Mouse (Mus musculus): ENCODE measurements at regions not wholly inside any gene's neighbourhood (a gene's known extent, or its start where the extent isn't known, plus 50 kb on each side); places are given as distances from the start of the nearest gene placed in this dataset.

DNA sequence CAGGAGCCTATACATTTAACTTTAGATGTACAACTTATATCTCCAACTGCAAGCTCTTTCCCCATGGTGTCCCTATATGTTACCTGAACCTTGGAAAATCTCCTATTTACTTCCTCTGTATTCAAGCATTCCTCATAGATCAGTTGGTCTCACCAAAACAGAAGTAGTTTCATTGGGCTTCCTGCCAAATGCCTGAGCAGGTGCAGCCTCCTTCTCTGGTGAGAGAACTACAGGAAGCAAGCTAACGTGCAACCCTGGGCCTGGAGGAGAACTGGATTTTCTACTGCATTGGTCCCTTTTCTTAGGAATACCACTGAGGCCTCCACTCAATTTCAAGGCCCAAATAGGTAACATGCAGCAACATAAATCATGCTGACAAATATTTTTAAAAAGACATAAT, 400.6 kb upstream of the Actbl2 start:
- no peak overlapping the region for H3K4me3 ChIP-seq (ENCODE audit: insufficient read depth, low read length)
- no peak overlapping the region for H3K27ac ChIP-seq (ENCODE audit: insufficient read depth, low read depth, low read length)
- TF ChIP-seq CTCF (IDR thresholded peaks at IDR 0.05; ENCODE audit: low read depth, low read length), result no peak
- no peak for TF ChIP-seq POLR2A (IDR thresholded peaks at IDR 0.05; ENCODE audit: borderline replicate concordance, low read depth, low read length)
- peaks cover 4% of the 10 kb centered on the region for H3K4me1 ChIP-seq (ENCODE audit: control insufficient read depth, insufficient read depth, low read length)

DNA sequence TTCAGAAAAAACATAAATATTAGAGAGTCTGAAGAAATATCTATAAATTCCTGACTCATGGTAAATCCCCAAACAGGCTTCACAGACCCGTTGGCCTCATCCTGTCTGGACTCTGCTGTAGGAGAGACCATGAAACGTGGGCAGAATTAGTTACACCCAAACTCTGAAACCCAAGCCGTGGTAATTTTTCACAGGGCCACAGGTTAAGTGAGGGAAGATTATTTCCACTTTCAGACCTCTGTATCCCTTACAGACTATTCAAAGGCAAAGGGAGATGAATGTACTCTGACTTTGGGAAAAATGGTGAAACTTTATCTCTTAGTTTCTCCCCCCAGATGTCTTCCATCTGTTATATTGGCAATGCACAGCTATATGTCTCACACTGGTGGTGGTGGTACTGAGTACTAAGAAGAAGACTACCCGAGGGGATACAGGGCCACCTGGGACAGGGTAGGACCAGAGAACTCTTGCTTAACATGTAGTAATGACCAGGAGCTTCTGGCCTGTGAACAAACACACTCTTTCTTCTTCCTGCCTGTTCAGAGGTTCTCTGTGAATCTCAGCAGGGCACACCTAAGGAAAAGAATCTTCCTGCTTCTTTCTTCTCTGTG, 388.8 kb upstream of the Actbl2 start:
- TF ChIP-seq POLR2A (IDR thresholded peaks at IDR 0.05; ENCODE audit: borderline replicate concordance, low read depth, low read length) (no peak), CTCF (IDR thresholded peaks at IDR 0.05; ENCODE audit: low read depth, low read length) (no peak)
- Histone ChIP-seq H3K27ac (ENCODE audit: insufficient read depth, low read depth, low read length) (no peak overlapping the region), H3K4me3 (ENCODE audit: insufficient read depth, low read length) (no peak overlapping the region), H3K4me1 (ENCODE audit: control insufficient read depth, insufficient read depth, low read length) (0 out of 2 replicates have a peak, but pooled peaks cover 2% of the 10 kb centered on the region)

DNA sequence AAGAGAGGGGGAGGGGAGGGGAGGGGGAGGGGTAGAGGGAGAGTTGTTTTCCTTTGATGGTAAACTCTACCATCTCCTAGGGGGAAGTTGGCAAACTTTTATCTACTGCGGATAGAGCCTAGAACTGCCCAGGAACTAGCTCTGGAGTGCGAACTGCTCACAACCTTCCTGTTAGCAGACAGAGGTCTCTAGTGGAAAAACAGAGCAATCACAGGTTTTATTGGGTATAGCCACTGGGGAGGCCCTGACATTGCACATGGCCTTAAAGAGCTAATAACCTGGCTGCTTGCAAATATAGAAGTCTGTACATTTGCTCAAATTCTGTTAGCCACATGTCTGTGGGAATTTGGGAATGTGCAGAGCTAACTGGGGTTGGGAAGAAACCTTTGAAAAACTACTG, 388.1 kb upstream of the Actbl2 start:
- no peak overlapping the region for H3K27ac ChIP-seq (ENCODE audit: insufficient read depth, low read depth, low read length)
- no peak overlapping the region for H3K4me3 ChIP-seq (ENCODE audit: insufficient read depth, low read length)
- TF ChIP-seq POLR2A (IDR thresholded peaks at IDR 0.05; ENCODE audit: borderline replicate concordance, low read depth, low read length), result no peak
- no peak for TF ChIP-seq CTCF (IDR thresholded peaks at IDR 0.05; ENCODE audit: low read depth, low read length)
- 0 out of 2 replicates have a peak, but pooled peaks cover 2% of the 10 kb centered on the region for H3K4me1 ChIP-seq (ENCODE audit: control insufficient read depth, insufficient read depth, low read length)

DNA sequence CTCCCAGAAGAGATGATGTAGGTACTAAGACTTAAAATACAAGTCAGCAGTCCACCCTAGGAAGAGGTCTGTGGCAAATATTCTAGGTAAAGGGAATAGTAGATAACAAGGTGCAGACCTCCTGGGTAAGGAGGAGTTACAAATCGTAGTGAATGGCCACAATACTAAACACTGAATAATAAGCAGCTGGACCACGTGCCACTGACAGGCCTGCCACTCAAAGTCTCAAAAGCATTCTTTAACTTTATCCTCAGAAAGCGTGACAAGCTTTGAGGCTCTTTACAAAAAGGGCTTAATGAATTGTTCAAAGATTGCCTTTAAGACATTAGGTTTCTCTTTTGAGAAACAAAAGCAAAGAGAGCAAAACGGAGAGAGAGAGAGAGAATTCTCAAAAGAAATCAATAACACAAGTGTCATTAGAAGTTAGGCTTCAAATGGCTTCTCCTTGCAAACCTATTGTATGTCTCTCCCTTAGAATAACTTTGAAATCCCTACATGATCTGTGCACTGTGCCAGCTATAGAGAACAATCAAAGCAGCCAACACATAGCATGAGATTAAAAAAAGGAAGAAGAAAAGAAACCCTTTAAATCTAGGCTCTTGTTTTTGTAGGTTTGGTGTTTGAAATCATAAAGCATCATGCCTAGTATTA, 383.6 kb upstream of the Actbl2 start:
- Histone ChIP-seq H3K4me3 (ENCODE audit: insufficient read depth, low read length) (no peak overlapping the region), H3K4me1 (ENCODE audit: control insufficient read depth, insufficient read depth, low read length) (0 out of 2 replicates have a peak, but pooled peaks cover 2% of the 10 kb centered on the region)
- TF ChIP-seq POLR2A (IDR thresholded peaks at IDR 0.05; ENCODE audit: borderline replicate concordance, low read depth, low read length), result no peak
- TF ChIP-seq CTCF (IDR thresholded peaks at IDR 0.05; ENCODE audit: low read depth, low read length), result no peak

DNA sequence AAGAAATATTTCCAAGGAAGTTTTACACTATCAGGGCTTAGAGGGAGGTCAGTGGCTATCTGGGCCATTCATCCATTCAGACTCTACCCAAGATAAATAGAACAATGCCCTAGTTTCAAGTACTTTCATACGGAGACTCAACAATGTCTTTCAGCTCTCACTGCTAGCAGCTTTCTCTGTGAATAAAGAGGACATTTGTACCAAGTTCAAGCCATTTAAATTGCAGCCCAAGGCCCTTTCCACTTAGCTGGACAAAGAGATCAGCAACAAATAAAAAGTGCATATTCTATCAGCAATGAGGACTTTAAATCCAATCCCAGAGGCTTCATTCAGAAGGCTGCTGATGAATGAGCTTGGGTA, 383.1 kb upstream of the Actbl2 start:
- Histone ChIP-seq H3K4me3 (ENCODE audit: insufficient read depth, low read length) (no peak overlapping the region), H3K4me1 (ENCODE audit: control insufficient read depth, insufficient read depth, low read length) (0 out of 2 replicates have a peak, but pooled peaks cover 2% of the 10 kb centered on the region), H3K27ac (ENCODE audit: insufficient read depth, low read depth, low read length) (no peak overlapping the region)

More for the DNA sequence above, 383.6 kb upstream of the Actbl2 start:
- H3K27ac ChIP-seq (ENCODE audit: insufficient read depth, low read depth, low read length), result no peak overlapping the region

DNA sequence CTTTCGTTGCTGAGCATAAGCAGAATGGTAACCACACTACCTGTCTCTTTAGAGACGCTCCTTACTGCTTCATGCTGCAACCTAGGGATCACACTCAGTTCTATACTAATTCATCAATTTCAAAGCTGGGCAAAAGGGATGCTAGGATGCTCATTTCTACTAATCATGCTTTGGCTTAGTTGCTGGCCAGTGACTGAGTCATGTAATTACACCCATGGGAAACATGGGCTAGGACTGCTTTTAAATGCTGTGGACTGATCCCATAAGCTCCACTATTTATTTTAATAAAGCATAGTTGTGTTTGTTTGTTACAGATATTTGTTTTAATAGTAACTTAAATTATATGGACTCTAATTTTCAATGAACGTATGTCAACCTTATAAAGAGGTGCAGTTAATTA, 373.2 kb upstream of the Actbl2 start:
- Histone ChIP-seq H3K27ac (ENCODE audit: insufficient read depth, low read depth, low read length) (no peak overlapping the region), H3K4me3 (ENCODE audit: insufficient read depth, low read length) (no peak overlapping the region), H3K4me1 (ENCODE audit: control insufficient read depth, insufficient read depth, low read length) (0 out of 2 replicates have a peak, but pooled peaks cover 4% of the 10 kb centered on the region)
- TF ChIP-seq POLR2A (IDR thresholded peaks at IDR 0.05; ENCODE audit: borderline replicate concordance, low read depth, low read length) (no peak), CTCF (IDR thresholded peaks at IDR 0.05; ENCODE audit: low read depth, low read length) (no peak)

More for the DNA sequence above, 383.1 kb upstream of the Actbl2 start:
- TF ChIP-seq POLR2A (IDR thresholded peaks at IDR 0.05; ENCODE audit: borderline replicate concordance, low read depth, low read length) (no peak), CTCF (IDR thresholded peaks at IDR 0.05; ENCODE audit: low read depth, low read length) (no peak)

DNA sequence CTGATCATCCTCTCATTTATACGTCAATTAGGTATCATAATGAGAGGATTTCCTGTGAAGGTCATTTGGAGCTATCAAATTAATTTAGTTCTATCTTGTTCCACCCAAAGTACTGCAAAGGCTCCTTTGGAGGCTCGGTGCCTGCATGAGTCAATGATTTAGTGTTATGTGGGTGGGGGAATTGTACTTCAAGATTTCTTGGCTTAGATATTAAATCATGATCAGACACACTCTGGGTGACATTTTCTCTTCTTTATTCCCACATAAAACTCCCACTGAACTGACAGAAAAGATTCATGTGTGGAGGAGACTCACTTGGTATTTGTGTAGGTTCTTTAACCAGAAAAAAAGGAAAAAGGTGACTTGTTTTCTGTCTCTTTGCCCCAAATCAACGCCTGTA, 372.6 kb upstream of the Actbl2 start:
- Histone ChIP-seq H3K27ac (ENCODE audit: insufficient read depth, low read depth, low read length) (no peak overlapping the region), H3K4me3 (ENCODE audit: insufficient read depth, low read length) (no peak overlapping the region), H3K4me1 (ENCODE audit: control insufficient read depth, insufficient read depth, low read length) (0 out of 2 replicates have a peak, but pooled peaks cover 4% of the 10 kb centered on the region)
- no peak for TF ChIP-seq POLR2A (IDR thresholded peaks at IDR 0.05; ENCODE audit: borderline replicate concordance, low read depth, low read length)
- TF ChIP-seq CTCF (IDR thresholded peaks at IDR 0.05; ENCODE audit: low read depth, low read length), result no peak

DNA sequence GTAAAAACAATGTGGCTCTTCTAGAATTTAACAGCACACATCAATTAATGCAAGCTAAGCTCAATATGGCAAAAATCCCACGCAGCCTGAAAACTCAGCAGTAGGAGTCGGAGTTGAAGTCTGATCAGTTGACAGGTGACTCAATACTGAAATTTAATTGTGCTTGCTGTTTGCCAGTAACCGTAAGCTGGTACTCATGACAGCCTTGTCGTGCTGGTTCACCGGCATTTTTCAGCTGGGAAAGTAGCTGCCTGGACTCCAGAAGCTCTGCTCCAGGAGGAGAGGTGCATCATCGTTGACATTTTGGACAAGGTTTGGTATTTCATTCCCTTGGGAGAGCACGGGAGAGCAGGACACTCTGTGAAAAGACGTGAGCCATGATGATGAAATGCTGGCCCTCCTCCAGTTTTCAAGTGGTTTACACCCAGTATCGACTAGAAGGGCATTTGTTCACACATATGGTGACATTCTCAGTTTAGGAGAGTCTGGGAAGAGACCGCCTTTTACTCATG, 372.1 kb upstream of the Actbl2 start:
- Histone ChIP-seq H3K4me3 (ENCODE audit: insufficient read depth, low read length) (no peak overlapping the region), H3K27ac (ENCODE audit: insufficient read depth, low read depth, low read length) (no peak overlapping the region), H3K4me1 (ENCODE audit: control insufficient read depth, insufficient read depth, low read length) (0 out of 2 replicates have a peak, but pooled peaks cover 4% of the 10 kb centered on the region)
- TF ChIP-seq CTCF (IDR thresholded peaks at IDR 0.05; ENCODE audit: low read depth, low read length) (no peak), POLR2A (IDR thresholded peaks at IDR 0.05; ENCODE audit: borderline replicate concordance, low read depth, low read length) (no peak)

DNA sequence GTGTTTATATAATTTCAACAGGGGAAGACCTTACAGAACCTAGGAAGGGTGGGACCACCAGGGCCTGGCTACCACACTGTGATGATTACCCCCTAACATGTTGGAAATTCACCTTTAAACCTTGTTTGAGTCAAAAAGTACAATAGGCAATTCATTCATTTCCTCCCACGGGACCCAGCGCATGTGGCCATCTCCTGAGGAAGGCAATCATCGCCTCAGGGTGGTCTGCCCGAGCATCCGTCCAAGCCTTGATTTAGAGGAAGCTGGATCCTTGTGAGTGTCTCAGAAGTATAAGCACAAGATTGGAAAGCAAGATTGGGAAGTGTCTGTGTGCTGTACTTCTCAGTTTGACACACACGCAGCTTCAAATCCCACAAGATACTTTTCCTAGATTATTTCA, 360.9 kb upstream of the Actbl2 start:
- no peak overlapping the region for H3K27ac ChIP-seq (ENCODE audit: insufficient read depth, low read depth, low read length)
- no peak overlapping the region for H3K4me3 ChIP-seq (ENCODE audit: insufficient read depth, low read length)
- H3K4me1 ChIP-seq (ENCODE audit: control insufficient read depth, insufficient read depth, low read length), result peaks cover 28% of the 10 kb centered on the region
- no peak for TF ChIP-seq POLR2A (IDR thresholded peaks at IDR 0.05; ENCODE audit: borderline replicate concordance, low read depth, low read length)
- no peak for TF ChIP-seq CTCF (IDR thresholded peaks at IDR 0.05; ENCODE audit: low read depth, low read length)

DNA sequence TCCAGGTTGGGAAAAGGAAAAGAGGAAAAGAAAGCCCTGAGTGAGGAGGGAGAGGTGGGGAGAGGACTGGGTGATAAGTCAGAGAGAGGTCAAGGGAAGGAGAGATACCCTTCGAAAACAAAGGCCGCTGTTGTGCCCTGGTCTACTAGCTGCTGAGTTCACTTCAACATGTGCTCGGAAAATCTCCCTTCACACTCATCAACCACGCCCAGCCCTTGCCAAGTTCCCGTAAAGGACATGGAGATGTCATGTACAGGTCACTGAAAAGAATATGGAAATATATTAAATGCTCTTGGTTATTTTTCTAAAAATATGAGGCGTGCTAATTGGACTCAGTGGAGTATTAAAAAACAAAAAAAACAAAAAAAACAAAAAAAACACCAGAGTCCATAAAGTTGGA, 359.5 kb upstream of the Actbl2 start:
- no peak overlapping the region for H3K4me3 ChIP-seq (ENCODE audit: insufficient read depth, low read length)
- no peak for TF ChIP-seq POLR2A (IDR thresholded peaks at IDR 0.05; ENCODE audit: borderline replicate concordance, low read depth, low read length)
- TF ChIP-seq CTCF (IDR thresholded peaks at IDR 0.05; ENCODE audit: low read depth, low read length), result no peak
- no peak overlapping the region for H3K27ac ChIP-seq (ENCODE audit: insufficient read depth, low read depth, low read length)
- H3K4me1 ChIP-seq (ENCODE audit: control insufficient read depth, insufficient read depth, low read length), result peaks cover 30% of the 10 kb centered on the region
